Mouse (Mus musculus): ENCODE results near the gene Cdkl2. TPM values are rescaled to one million over a fixed set of nuclear protein-coding genes. Genes with fewer than 3 reads are reported as not detected.

Gene Cdkl2
- polyA plus RNA-seq, 1 experiment: 5.8 TPM

- no peak for TF ChIP-seq CTCF (IDR thresholded peaks at IDR 0.05; ENCODE audit: low read depth, low read length)
- TF ChIP-seq POLR2A (IDR thresholded peaks at IDR 0.05; ENCODE audit: borderline replicate concordance, low read depth, low read length): no peak
- Histone ChIP-seq H3K4me3 (ENCODE audit: insufficient read depth, low read length) (no peak overlapping the region), H3K27ac (ENCODE audit: insufficient read depth, low read depth, low read length) (no peak overlapping the region), H3K4me1 (ENCODE audit: control insufficient read depth, insufficient read depth, low read length) (no peaks in the 10 kb centered on the region)
Measured at GRCm38 (mm10) chr5:91981176-91981840, 62.4 kb downstream of the Cdkl2 start.

GRCm38 (mm10) chr5:91977397-91977770 is 66.3 kb downstream of the Cdkl2 start:
- Histone ChIP-seq H3K27ac (ENCODE audit: insufficient read depth, low read depth, low read length) (no peak overlapping the region), H3K4me3 (ENCODE audit: insufficient read depth, low read length) (no peak overlapping the region), H3K4me1 (ENCODE audit: control insufficient read depth, insufficient read depth, low read length) (peaks cover 3% of the 10 kb centered on the region; the same call in 1 of the 2 replicates)
- TF ChIP-seq POLR2A (IDR thresholded peaks at IDR 0.05; ENCODE audit: borderline replicate concordance, low read depth, low read length): no peak
- no peak for TF ChIP-seq CTCF (IDR thresholded peaks at IDR 0.05; ENCODE audit: low read depth, low read length)

GRCm38 (mm10) chr5:91976566-91977396 is 66.9 kb downstream of the Cdkl2 start:
- H3K4me3 ChIP-seq (ENCODE audit: insufficient read depth, low read length): no peak overlapping the region
- H3K4me1 ChIP-seq (ENCODE audit: control insufficient read depth, insufficient read depth, low read length): peaks cover 3% of the 10 kb centered on the region; the same call in 1 of the 2 replicates

GRCm38 (mm10) chr5:91975758-91976157 is 67.9 kb downstream of the Cdkl2 start:
- peaks cover 3% of the 10 kb centered on the region; the same call in 1 of the 2 replicates for H3K4me1 ChIP-seq (ENCODE audit: control insufficient read depth, insufficient read depth, low read length)
- TF ChIP-seq POLR2A (IDR thresholded peaks at IDR 0.05; ENCODE audit: borderline replicate concordance, low read depth, low read length) (no peak), CTCF (IDR thresholded peaks at IDR 0.05; ENCODE audit: low read depth, low read length) (no peak)
- H3K27ac ChIP-seq (ENCODE audit: insufficient read depth, low read depth, low read length): no peak overlapping the region
- no peak overlapping the region for H3K4me3 ChIP-seq (ENCODE audit: insufficient read depth, low read length)

More at GRCm38 (mm10) chr5:91976566-91977396, 66.9 kb downstream of the Cdkl2 start:
- no peak overlapping the region for H3K27ac ChIP-seq (ENCODE audit: insufficient read depth, low read depth, low read length)
- no peak for TF ChIP-seq CTCF (IDR thresholded peaks at IDR 0.05; ENCODE audit: low read depth, low read length)
- TF ChIP-seq POLR2A (IDR thresholded peaks at IDR 0.05; ENCODE audit: borderline replicate concordance, low read depth, low read length): no peak

GRCm38 (mm10) chr5:91974002-91974401 is 69.7 kb downstream of the Cdkl2 start:
- peaks cover 3% of the 10 kb centered on the region; the same call in 1 of the 2 replicates for H3K4me1 ChIP-seq (ENCODE audit: control insufficient read depth, insufficient read depth, low read length)
- no peak overlapping the region for H3K4me3 ChIP-seq (ENCODE audit: insufficient read depth, low read length)
- H3K27ac ChIP-seq (ENCODE audit: insufficient read depth, low read depth, low read length): no peak overlapping the region
- TF ChIP-seq CTCF (IDR thresholded peaks at IDR 0.05; ENCODE audit: low read depth, low read length): no peak

GRCm38 (mm10) chr5:91972046-91972445 is 71.6 kb downstream of the Cdkl2 start:
- peaks cover 3% of the 10 kb centered on the region; the same call in 1 of the 2 replicates for H3K4me1 ChIP-seq (ENCODE audit: control insufficient read depth, insufficient read depth, low read length)
- H3K27ac ChIP-seq (ENCODE audit: insufficient read depth, low read depth, low read length): no peak overlapping the region
- H3K4me3 ChIP-seq (ENCODE audit: insufficient read depth, low read length): no peak overlapping the region
- TF ChIP-seq POLR2A (IDR thresholded peaks at IDR 0.05; ENCODE audit: borderline replicate concordance, low read depth, low read length) (no peak), CTCF (IDR thresholded peaks at IDR 0.05; ENCODE audit: low read depth, low read length) (no peak)

- Histone ChIP-seq H3K4me3 (ENCODE audit: insufficient read depth, low read length) (peak within 1 kb of the TSS; percentile 81), H3K4me1 (ENCODE audit: control insufficient read depth, insufficient read depth, low read length) (peaks cover 16% of the 10 kb centered on the region), H3K27ac (ENCODE audit: insufficient read depth, low read depth, low read length) (peak within 1 kb of the TSS; percentile 97)
- TF ChIP-seq POLR2A (IDR thresholded peaks at IDR 0.05; ENCODE audit: borderline replicate concordance, low read depth, low read length) (no peak), CTCF (IDR thresholded peaks at IDR 0.05; ENCODE audit: low read depth, low read length) (no peak)
Measured at GRCm38 (mm10) chr5:91962639-91963440, 80.8 kb downstream of the Cdkl2 start, which contains the start of gene Rchy1. Gene Rchy1 (minus strand): TSS chr5:91963068.

GRCm38 (mm10) chr5:91962259-91962638 is 81.4 kb downstream of the Cdkl2 start:
- TF ChIP-seq POLR2A (IDR thresholded peaks at IDR 0.05; ENCODE audit: borderline replicate concordance, low read depth, low read length) (no peak), CTCF (IDR thresholded peaks at IDR 0.05; ENCODE audit: low read depth, low read length) (no peak)
- Histone ChIP-seq H3K4me1 (ENCODE audit: control insufficient read depth, insufficient read depth, low read length) (peaks cover 18% of the 10 kb centered on the region), H3K27ac (ENCODE audit: insufficient read depth, low read depth, low read length) (peak overlapping the region; percentile 97), H3K4me3 (ENCODE audit: insufficient read depth, low read length) (peak overlapping the region; percentile 81)

GRCm38 (mm10) chr5:91961370-91961769 is 82.3 kb downstream of the Cdkl2 start:
- Histone ChIP-seq H3K4me1 (ENCODE audit: control insufficient read depth, insufficient read depth, low read length) (peaks cover 18% of the 10 kb centered on the region), H3K4me3 (ENCODE audit: insufficient read depth, low read length) (peak overlapping the region; percentile 81), H3K27ac (ENCODE audit: insufficient read depth, low read depth, low read length) (peak overlapping the region; percentile 93)
- TF ChIP-seq POLR2A (IDR thresholded peaks at IDR 0.05; ENCODE audit: borderline replicate concordance, low read depth, low read length) (no peak), CTCF (IDR thresholded peaks at IDR 0.05; ENCODE audit: low read depth, low read length) (no peak)
